Mouse (Mus musculus): ENCODE measurements around the gene Rtn1. TPM values are rescaled to one million over a fixed set of nuclear protein-coding genes. Genes with fewer than 3 reads are reported as not detected.

Rtn1 gene
- polyA plus RNA-seq, 1 experiment from 2014 or later: 29.7 TPM

DNA sequence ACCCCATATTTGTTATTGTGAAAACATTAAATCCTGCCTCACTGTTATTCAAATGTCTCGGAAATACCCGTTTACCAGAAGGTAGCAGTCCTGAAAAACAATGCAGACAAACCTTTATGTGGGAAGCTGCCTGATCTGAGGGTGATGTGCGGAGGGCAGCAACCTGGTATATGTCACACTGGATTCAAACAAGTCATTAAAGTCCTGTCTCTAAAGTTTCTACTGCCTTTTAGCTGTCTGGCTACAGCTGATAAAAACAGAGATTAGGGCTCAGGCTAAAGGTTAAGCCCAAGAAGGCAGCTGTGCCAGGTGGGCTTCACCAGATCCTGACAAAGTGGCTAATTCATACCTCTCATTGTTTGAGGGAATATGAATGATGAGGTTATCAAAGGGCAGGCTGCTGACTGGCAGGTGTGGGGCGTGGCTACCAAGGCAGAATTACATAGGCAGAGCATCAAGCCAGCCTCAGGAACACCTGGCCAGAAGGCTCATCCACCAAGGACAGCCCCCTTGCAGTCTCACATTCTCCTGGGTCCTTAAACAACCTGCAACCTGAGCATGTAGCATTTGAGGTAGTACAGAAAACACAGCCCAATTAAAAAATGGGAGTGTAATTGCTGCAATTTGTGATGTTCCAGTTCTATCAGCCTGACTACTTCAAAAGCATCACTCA, 121.4 kb downstream of the Rtn1 start:
- no peaks in the 10 kb centered on the region for H3K4me1 ChIP-seq
- H3K36me3 ChIP-seq: no peaks in the 10 kb centered on the region
- no peaks in the 10 kb centered on the region for H3K9me3 ChIP-seq (replicated peaks)
- 77% methylated on average over 4 of the region's 4 CpGs for WGBS
- no peak overlapping the region for H3K9ac ChIP-seq
- H3K4me2 ChIP-seq: no peak overlapping the region
- H3K27ac ChIP-seq: no peak overlapping the region
- no peaks in the 10 kb centered on the region for H3K27me3 ChIP-seq
- ATAC-seq (replicated peaks; ENCODE audit: low FRiP score): no peak
- H3K4me3 ChIP-seq (replicated peaks): no peak overlapping the region

GRCm38 (mm10) chr12:72285366-72286345, 123.2 kb downstream of the Rtn1 start:
- Histone ChIP-seq H3K27ac (no peak overlapping the region), H3K36me3 (no peaks in the 10 kb centered on the region), H3K27me3 (no peaks in the 10 kb centered on the region), H3K4me3 (replicated peaks) (no peak overlapping the region), H3K4me2 (no peak overlapping the region), H3K4me1 (no peaks in the 10 kb centered on the region), H3K9ac (no peak overlapping the region), H3K9me3 (replicated peaks) (no peaks in the 10 kb centered on the region)
- no peak for ATAC-seq (replicated peaks; ENCODE audit: low FRiP score)
- 86% methylated on average over 25 of the region's 25 CpGs for WGBS

GRCm38 (mm10) chr12:72284576-72284975, 124.3 kb downstream of the Rtn1 start:
- no peaks in the 10 kb centered on the region for H3K27me3 ChIP-seq
- no peak overlapping the region for H3K4me2 ChIP-seq
- no peaks in the 10 kb centered on the region for H3K4me1 ChIP-seq
- H3K36me3 ChIP-seq: no peaks in the 10 kb centered on the region
- H3K27ac ChIP-seq: no peak overlapping the region
- H3K4me3 ChIP-seq (replicated peaks): no peak overlapping the region
- ATAC-seq (replicated peaks; ENCODE audit: low FRiP score): no peak
- H3K9ac ChIP-seq: no peak overlapping the region
- WGBS: 90% methylated on average over 7 of the region's 7 CpGs
- no peaks in the 10 kb centered on the region for H3K9me3 ChIP-seq (replicated peaks)

GRCm38 (mm10) chr12:72279129-72279875, 129.6 kb downstream of the Rtn1 start:
- Histone ChIP-seq H3K36me3 (no peaks in the 10 kb centered on the region), H3K9ac (no peak overlapping the region), H3K4me3 (replicated peaks) (no peak overlapping the region), H3K27ac (0 out of 2 replicates have a peak overlapping the region, but pooled peaks have one; percentile 28), H3K9me3 (replicated peaks) (no peaks in the 10 kb centered on the region), H3K4me2 (no peak overlapping the region), H3K27me3 (no peaks in the 10 kb centered on the region), H3K4me1 (no peaks in the 10 kb centered on the region)
- peak; percentile 79; the same call in 1 of the 2 replicates for ATAC-seq (replicated peaks; ENCODE audit: low FRiP score)
- WGBS: 65% methylated on average over 5 of the region's 5 CpGs

GRCm38 (mm10) chr12:72273721-72274414, 135.0 kb downstream of the Rtn1 start:
- Histone ChIP-seq H3K9ac (no peak overlapping the region), H3K27me3 (no peaks in the 10 kb centered on the region), H3K36me3 (no peaks in the 10 kb centered on the region), H3K4me1 (no peaks in the 10 kb centered on the region), H3K27ac (no peak overlapping the region), H3K4me3 (replicated peaks) (no peak overlapping the region), H3K9me3 (replicated peaks) (no peaks in the 10 kb centered on the region), H3K4me2 (no peak overlapping the region)
- 69% methylated on average over 13 of the region's 13 CpGs for WGBS
- ATAC-seq (replicated peaks; ENCODE audit: low FRiP score): no peak

- 82% methylated on average over 2 of the region's 2 CpGs for WGBS
- Histone ChIP-seq H3K4me1 (no peaks in the 10 kb centered on the region), H3K9me3 (replicated peaks) (no peaks in the 10 kb centered on the region), H3K4me2 (no peak overlapping the region), H3K4me3 (replicated peaks) (no peak overlapping the region), H3K36me3 (no peaks in the 10 kb centered on the region), H3K9ac (no peak overlapping the region), H3K27ac (no peak overlapping the region), H3K27me3 (no peaks in the 10 kb centered on the region)
- ATAC-seq (replicated peaks; ENCODE audit: low FRiP score): no peak
Observed at GRCm38 (mm10) chr12:72267614-72268013, 141.2 kb downstream of the Rtn1 start.

DNA sequence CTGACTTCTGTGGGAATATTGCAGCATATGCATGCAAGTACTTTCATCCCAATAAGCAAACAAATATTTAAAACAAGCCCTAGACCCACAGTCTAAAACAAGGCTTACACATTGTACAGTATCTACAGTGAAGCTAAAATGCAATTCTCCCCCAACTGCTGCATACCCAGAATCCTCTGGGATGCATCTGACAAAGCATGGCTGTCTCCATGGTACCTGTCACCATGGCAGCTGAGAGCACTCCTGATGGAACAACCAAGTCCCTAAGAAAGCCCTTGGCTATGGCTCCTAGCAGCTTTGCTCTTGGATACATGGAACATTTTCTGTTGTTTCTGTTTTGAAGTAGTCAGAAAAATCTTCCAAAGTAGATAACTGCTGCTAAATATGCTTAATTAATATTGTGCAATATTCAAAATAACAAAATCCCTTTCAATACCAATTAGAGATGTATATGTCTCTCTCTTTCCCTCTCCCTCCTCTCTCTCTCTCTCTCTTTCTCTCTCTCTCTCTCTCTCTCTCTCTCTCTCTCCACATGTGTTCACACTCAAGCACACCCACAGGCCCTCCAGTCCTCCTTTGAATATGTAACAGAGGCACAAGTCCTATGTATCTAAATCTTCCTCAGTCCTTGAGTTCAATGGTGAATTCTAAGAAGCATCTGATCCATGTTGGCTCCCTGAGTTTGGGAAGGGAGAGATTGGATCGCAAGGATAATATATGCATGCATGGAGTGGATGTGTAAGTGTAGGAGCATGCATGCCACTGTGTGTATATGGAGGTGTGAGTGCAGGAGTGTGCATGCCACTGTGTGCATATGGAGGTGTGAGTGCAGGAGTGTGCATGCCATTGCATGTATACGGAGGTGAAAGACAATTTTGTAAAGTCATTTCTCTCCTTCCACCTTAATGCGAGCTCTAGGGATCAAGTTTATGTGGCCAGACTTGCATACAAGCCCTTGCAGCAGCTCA, 143.3 kb downstream of the Rtn1 start:
- Histone ChIP-seq H3K9me3 (replicated peaks) (no peaks in the 10 kb centered on the region), H3K4me3 (replicated peaks) (no peak overlapping the region), H3K4me2 (no peak overlapping the region), H3K4me1 (no peaks in the 10 kb centered on the region), H3K27me3 (no peaks in the 10 kb centered on the region), H3K9ac (no peak overlapping the region), H3K36me3 (no peaks in the 10 kb centered on the region), H3K27ac (no peak overlapping the region)
- 92% methylated on average over 3 of the region's 3 CpGs for WGBS
- no peak for ATAC-seq (replicated peaks; ENCODE audit: low FRiP score)

- H3K4me2 ChIP-seq: no peak overlapping the region
- no peaks in the 10 kb centered on the region for H3K4me1 ChIP-seq
- H3K36me3 ChIP-seq: no peaks in the 10 kb centered on the region
- H3K27ac ChIP-seq: no peak overlapping the region
- H3K27me3 ChIP-seq: no peaks in the 10 kb centered on the region
- H3K9me3 ChIP-seq (replicated peaks): no peaks in the 10 kb centered on the region
- no peak overlapping the region for H3K4me3 ChIP-seq (replicated peaks)
- ATAC-seq (replicated peaks; ENCODE audit: low FRiP score): no peak
- WGBS: 86% methylated on average over 12 of the region's 12 CpGs
- no peak overlapping the region for H3K9ac ChIP-seq
Observed at GRCm38 (mm10) chr12:72263213-72264103, 145.4 kb downstream of the Rtn1 start.

GRCm38 (mm10) chr12:72257000-72257399, 151.9 kb downstream of the Rtn1 start:
- Histone ChIP-seq H3K36me3 (no peaks in the 10 kb centered on the region), H3K9me3 (replicated peaks) (no peaks in the 10 kb centered on the region), H3K4me2 (no peak overlapping the region), H3K27me3 (no peaks in the 10 kb centered on the region), H3K4me1 (no peaks in the 10 kb centered on the region), H3K9ac (no peak overlapping the region), H3K4me3 (replicated peaks) (no peak overlapping the region), H3K27ac (no peak overlapping the region)
- 70% methylated on average over 6 of the region's 6 CpGs for WGBS
- no peak for ATAC-seq (replicated peaks; ENCODE audit: low FRiP score)

GRCm38 (mm10) chr12:72253040-72253439, 155.8 kb downstream of the Rtn1 start:
- Histone ChIP-seq H3K9ac (no peak overlapping the region), H3K27ac (no peak overlapping the region), H3K4me3 (replicated peaks) (no peak overlapping the region), H3K27me3 (no peaks in the 10 kb centered on the region), H3K9me3 (replicated peaks) (no peaks in the 10 kb centered on the region), H3K4me2 (no peak overlapping the region), H3K36me3 (no peaks in the 10 kb centered on the region), H3K4me1 (no peaks in the 10 kb centered on the region)
- WGBS: 68% methylated on average over 3 of the region's 3 CpGs
- ATAC-seq (replicated peaks; ENCODE audit: low FRiP score): no peak

All from kidney, embryonic 15.5 days (tissue).